Mouse (Mus musculus) urinary bladder, postnatal 14 days (tissue): ENCODE measurements around the gene Ap5b1.

Experiments used
- DNase-seq: peaks from one replicate; pipeline ENCODE4 v3.0.0; 2021; ENCODE audit warnings: low spot score

The Ap5b1 gene

GRCm38 (mm10) chr19:5567534-5568469 lies at the start of gene Ap5b1:
TSS of gene Ap5b1 (plus strand) at chr19:5568025.
- DNase-seq: peak; percentile 89

GRCm38 (mm10) chr19:5518721-5519120 lies 49.1 kb upstream of the Ap5b1 start:
- no peak for DNase-seq

- DNase-seq: no peak
Measured at GRCm38 (mm10) chr19:5525204-5525603, 42.6 kb upstream of the Ap5b1 start.

GRCm38 (mm10) chr19:5529325-5530137 lies 38.3 kb upstream of the Ap5b1 start:
- DNase-seq: peak; percentile 99

- DNase-seq: no peak
Measured at GRCm38 (mm10) chr19:5530138-5530524, 37.7 kb upstream of the Ap5b1 start.

GRCm38 (mm10) chr19:5532520-5532919 lies 35.3 kb upstream of the Ap5b1 start:
- DNase-seq: no peak

GRCm38 (mm10) chr19:5538786-5539185 lies 29.0 kb upstream of the Ap5b1 start:
- no peak for DNase-seq

- DNase-seq: no peak
Measured at GRCm38 (mm10) chr19:5543362-5543761, 24.5 kb upstream of the Ap5b1 start.

- no peak for DNase-seq
Measured at GRCm38 (mm10) chr19:5544031-5544430, 23.8 kb upstream of the Ap5b1 start.

GRCm38 (mm10) chr19:5547471-5548056 lies 20.3 kb upstream of the Ap5b1 start:
- no peak for DNase-seq

- DNase-seq: no peak
Measured at GRCm38 (mm10) chr19:5553802-5554201, 14.0 kb upstream of the Ap5b1 start.

GRCm38 (mm10) chr19:5554212-5554611 lies 13.6 kb upstream of the Ap5b1 start:
- peak; percentile 42 for DNase-seq

GRCm38 (mm10) chr19:5558169-5558568 lies 9.7 kb upstream of the Ap5b1 start:
- no peak for DNase-seq

- DNase-seq: no peak
Measured at GRCm38 (mm10) chr19:5558770-5559169, 9.1 kb upstream of the Ap5b1 start.

- no peak for DNase-seq
Measured at GRCm38 (mm10) chr19:5559229-5559628, 8.6 kb upstream of the Ap5b1 start.

GRCm38 (mm10) chr19:5559631-5560456 lies 8.0 kb upstream of the Ap5b1 start:
- DNase-seq: no peak

- peak; percentile 86 for DNase-seq
Measured at GRCm38 (mm10) chr19:5560457-5561041, 7.3 kb upstream of the Ap5b1 start, which contains the start of gene Ovol1. TSS of gene Ovol1 (minus strand) at chr19:5560646.

- no peak for DNase-seq
Measured at GRCm38 (mm10) chr19:5561252-5561790, 6.5 kb upstream of the Ap5b1 start.

GRCm38 (mm10) chr19:5561886-5562285 lies 5.9 kb upstream of the Ap5b1 start:
- DNase-seq: no peak

- DNase-seq: no peak
Measured at GRCm38 (mm10) chr19:5562776-5563175, 5.0 kb upstream of the Ap5b1 start.

GRCm38 (mm10) chr19:5566316-5566715 lies 1.5 kb upstream of the Ap5b1 start:
- DNase-seq: no peak
